Mouse (Mus musculus) midbrain, embryonic 13.5 days (tissue): ENCODE results near the gene Dnajb4. TPM values are rescaled to one million over a fixed set of nuclear protein-coding genes. Genes with fewer than 3 reads are reported as not detected.
"Not testable (repeated sequence)": the region's sequence is repeated elsewhere in the genome, so short reads cannot be mapped to it uniquely, and the experiment has no call there.

Experiments used
- ATAC-seq: fragments of 200-750 bp; cut with Nextera tagmentation; 2 replicates; pipeline ENCODE4 v1.8.0; 2017; ENCODE audit warnings: mild to moderate bottlenecking, moderate TSS enrichment, moderate library complexity
- H3K27ac ChIP-seq: fragments of 300-500 bp; sonication (generic); 2 replicates; pipeline ENCODE4 v1.5.1; 2015; ENCODE audit warnings: inconsistent platforms, mild to moderate bottlenecking, moderate library complexity
- H3K27me3 ChIP-seq: fragments of 300-500 bp; sonication (generic); 2 replicates; pipeline ENCODE4 v1.6.1; 2015; ENCODE audit warnings: mild to moderate bottlenecking, inconsistent platforms
- H3K36me3 ChIP-seq: fragments of 300-500 bp; sonication (generic); 2 replicates; pipeline ENCODE4 v1.6.1; 2015; ENCODE audit warnings: mild to moderate bottlenecking, inconsistent platforms
- H3K4me1 ChIP-seq: fragments of 300-500 bp; sonication (generic); replicated peaks from 2 replicates; pipeline ENCODE4 v1.6.1; 2015; ENCODE audit warnings: inconsistent platforms
- H3K4me2 ChIP-seq: fragments of 300-500 bp; sonication (generic); replicated peaks from 2 replicates; pipeline ENCODE4 v1.6.1; 2015; ENCODE audit warnings: moderate library complexity, mild to moderate bottlenecking, inconsistent platforms
- H3K4me3 ChIP-seq: fragments of 300-500 bp; sonication (generic); replicated peaks from 2 replicates; pipeline ENCODE4 v1.5.1; 2015; ENCODE audit warnings: mild to moderate bottlenecking, inconsistent platforms
- H3K9ac ChIP-seq: fragments of 300-500 bp; sonication (generic); replicated peaks from 2 replicates; pipeline ENCODE4 v1.6.1; 2015; ENCODE audit warnings: mild to moderate bottlenecking, inconsistent platforms
- H3K9me3 ChIP-seq: fragments of 300-500 bp; sonication (generic); 2 replicates; pipeline ENCODE4 v1.6.1; 2016; ENCODE audit warnings: mild to moderate bottlenecking, inconsistent platforms
- WGBS: fragments of 180-500 bp; shearing (Covaris S2); methylation state at CpG from one replicate; pipeline ENCODE4 v1.1.7; 2015; 5-methylcytosine and 5-hydroxymethylcytosine counted together
- polyA plus RNA-seq: library from polyadenylated mRNA; unstranded; fragments of >200 nt; fragmentation: Nextera tagmentation; extraction: Ambion mirVana; gene quantifications from 2 replicates; pipeline ENCODE4 v1.2.1, GENCODE M21; 2015

Gene Dnajb4
- polyA plus RNA-seq, 1 experiment from 2014 or later: 33.9 TPM

DNA sequence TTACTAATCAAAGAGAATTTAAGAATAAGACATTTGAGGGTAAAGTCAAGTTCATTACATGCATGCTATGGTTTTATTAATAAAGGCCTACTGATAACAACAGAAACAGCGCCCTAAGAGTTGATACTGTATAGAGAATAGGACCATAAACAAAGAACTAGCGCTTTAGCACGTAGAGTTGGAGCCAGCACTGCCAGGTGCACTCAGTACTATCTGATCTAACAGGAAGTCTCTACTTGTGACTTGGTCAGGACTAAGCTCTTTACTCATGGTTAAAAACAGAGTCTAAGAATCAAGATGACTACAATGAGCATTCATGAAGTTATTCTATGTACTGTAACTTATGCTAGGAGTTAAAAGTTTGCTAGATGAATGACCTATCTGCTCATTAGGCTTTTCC, 5.5 kb downstream of the Dnajb4 start:
- H3K4me3 ChIP-seq: no peak overlapping the region
- H3K27me3 ChIP-seq: no peaks in the 10 kb centered on the region
- no peak for ATAC-seq
- peaks cover 14% of the 10 kb centered on the region for H3K4me1 ChIP-seq
- no peak overlapping the region for H3K9ac ChIP-seq
- no peak overlapping the region for H3K27ac ChIP-seq
- no peaks in the 10 kb centered on the region for H3K36me3 ChIP-seq
- H3K9me3 ChIP-seq: no peaks in the 10 kb centered on the region
- 87% methylated on average over 3 of the region's 3 CpGs for WGBS
- H3K4me2 ChIP-seq: no peak overlapping the region

DNA sequence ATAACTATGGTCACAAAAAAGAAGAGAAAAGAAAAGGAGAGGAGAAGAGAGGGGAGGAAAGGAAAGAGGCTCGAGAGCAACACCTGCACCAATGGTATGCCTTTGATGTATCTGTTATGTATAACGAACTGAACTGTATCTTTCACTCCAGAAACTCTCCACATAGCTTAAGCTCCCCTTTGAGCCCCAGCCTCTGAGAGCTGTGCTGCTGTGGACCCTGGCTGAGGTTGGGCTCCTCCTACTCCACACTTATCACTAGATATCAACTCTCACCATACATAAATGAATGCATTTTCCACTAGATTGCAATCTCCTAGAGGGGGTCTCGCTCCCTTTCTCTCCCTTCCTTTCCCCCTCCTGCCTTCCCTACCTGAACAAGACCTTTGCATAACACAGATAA, 6.1 kb downstream of the Dnajb4 start:
- no peaks in the 10 kb centered on the region for H3K27me3 ChIP-seq
- no peak overlapping the region for H3K4me2 ChIP-seq
- no peak overlapping the region for H3K27ac ChIP-seq
- WGBS: 63% methylated on average over 3 of the region's 3 CpGs
- H3K9me3 ChIP-seq: no peaks in the 10 kb centered on the region
- peaks cover 11% of the 10 kb centered on the region for H3K4me1 ChIP-seq
- ATAC-seq: no peak
- H3K4me3 ChIP-seq: no peak overlapping the region
- no peak overlapping the region for H3K9ac ChIP-seq
- H3K36me3 ChIP-seq: no peaks in the 10 kb centered on the region

DNA sequence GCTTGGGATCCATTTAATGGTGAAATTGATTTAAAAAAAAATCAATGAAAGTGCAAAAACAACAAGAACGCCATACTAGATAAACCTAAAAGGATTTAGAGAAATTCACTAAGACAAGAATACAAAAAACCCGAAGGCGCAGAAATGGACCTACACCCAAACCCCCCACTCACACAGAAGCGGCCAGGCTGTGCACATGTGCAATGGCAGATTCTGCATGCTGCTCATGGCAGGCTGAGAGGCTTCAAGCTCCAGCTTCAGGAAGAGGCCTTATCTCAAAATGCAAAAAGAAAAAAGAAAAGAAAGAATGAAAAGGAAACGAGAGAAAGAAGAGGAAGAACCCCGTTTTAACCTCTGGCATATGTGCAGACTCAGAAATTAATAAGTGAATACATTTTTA, 6.7 kb downstream of the Dnajb4 start:
- Histone ChIP-seq H3K9ac (no peak overlapping the region), H3K4me1 (peaks cover 6% of the 10 kb centered on the region), H3K27me3 (no peaks in the 10 kb centered on the region), H3K4me3 (no peak overlapping the region), H3K36me3 (no peaks in the 10 kb centered on the region), H3K27ac (no peak overlapping the region), H3K4me2 (no peak overlapping the region), H3K9me3 (no peaks in the 10 kb centered on the region)
- WGBS: 87% methylated on average over 6 of the region's 6 CpGs
- no peak for ATAC-seq

DNA sequence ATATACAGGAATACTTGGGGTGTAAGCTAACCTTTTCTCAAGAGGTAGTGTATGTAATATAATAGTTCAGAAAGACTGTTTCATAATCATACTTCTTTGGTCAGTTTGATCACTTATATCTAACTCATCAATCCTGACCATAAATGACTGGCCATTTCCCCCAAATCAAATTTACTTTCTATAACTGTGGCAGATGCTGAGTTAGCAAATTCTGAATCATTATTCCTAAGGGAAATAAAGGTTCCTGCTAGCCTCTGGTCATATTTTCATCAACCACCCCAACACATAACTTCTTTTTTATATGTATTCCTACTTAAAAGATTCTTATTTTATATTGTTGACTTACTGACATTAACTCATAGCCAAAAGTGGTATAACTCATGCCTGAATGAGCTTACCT, 7.2 kb downstream of the Dnajb4 start:
- ATAC-seq: no peak
- Histone ChIP-seq H3K4me1 (0 out of 2 replicates have a peak, but pooled peaks cover 3% of the 10 kb centered on the region), H3K4me2 (no peak overlapping the region), H3K9me3 (no peaks in the 10 kb centered on the region), H3K27me3 (no peaks in the 10 kb centered on the region), H3K9ac (no peak overlapping the region), H3K4me3 (no peak overlapping the region), H3K36me3 (no peaks in the 10 kb centered on the region), H3K27ac (no peak overlapping the region)

DNA sequence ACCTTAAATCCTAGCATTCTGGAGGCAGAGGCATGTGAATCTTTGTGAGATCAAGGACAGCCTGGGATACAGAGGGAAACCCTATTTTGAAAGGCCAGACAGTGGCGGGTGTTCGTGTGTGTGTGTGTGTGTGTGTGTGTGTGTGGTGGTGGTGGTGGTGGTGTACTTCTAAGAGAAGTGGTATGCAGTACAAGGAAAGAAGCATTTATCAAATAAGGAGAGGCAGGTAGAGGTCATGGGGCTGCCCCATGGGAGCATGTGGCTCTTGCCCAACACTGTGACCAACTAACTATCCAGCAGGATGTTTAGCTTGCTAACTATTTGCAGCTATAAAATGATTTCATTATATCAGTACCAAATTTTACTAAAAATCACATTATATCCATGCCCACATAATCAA, 8.5 kb downstream of the Dnajb4 start:
- no peak overlapping the region for H3K27ac ChIP-seq
- no peak overlapping the region for H3K4me3 ChIP-seq
- no peak overlapping the region for H3K9ac ChIP-seq
- no peaks in the 10 kb centered on the region for H3K27me3 ChIP-seq
- H3K9me3 ChIP-seq: no peaks in the 10 kb centered on the region
- no peak for ATAC-seq
- H3K36me3 ChIP-seq: no peaks in the 10 kb centered on the region
- 77% methylated on average over 2 of the region's 2 CpGs for WGBS
- H3K4me2 ChIP-seq: no peak overlapping the region
- H3K4me1 ChIP-seq: no peaks in the 10 kb centered on the region

DNA sequence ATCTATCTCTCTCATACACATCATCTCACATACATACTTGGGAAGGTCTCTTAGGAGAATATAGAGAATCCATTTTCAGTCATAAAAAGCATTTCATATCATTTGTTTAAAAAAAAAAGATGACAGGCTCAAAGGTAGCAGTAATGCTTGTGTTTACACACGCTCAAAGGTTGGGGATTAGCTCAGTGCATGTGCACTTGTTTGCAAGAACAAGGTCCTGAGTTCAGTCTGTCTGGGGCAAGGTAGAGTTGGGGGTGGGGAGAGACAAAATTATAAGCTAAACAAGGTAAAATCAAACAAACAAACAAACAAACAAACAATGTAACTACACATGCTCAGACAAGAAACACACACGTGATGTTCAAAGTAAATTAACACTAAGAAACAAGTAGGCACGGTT, 8.9 kb downstream of the Dnajb4 start:
- H3K9ac ChIP-seq: no peak overlapping the region
- ATAC-seq: no peak
- H3K4me1 ChIP-seq: no peaks in the 10 kb centered on the region
- no peaks in the 10 kb centered on the region for H3K9me3 ChIP-seq
- no peak overlapping the region for H3K27ac ChIP-seq
- H3K27me3 ChIP-seq: no peaks in the 10 kb centered on the region
- H3K36me3 ChIP-seq: no peaks in the 10 kb centered on the region
- no peak overlapping the region for H3K4me2 ChIP-seq
- no peak overlapping the region for H3K4me3 ChIP-seq
- 91% methylated on average over 3 of the region's 3 CpGs for WGBS

DNA sequence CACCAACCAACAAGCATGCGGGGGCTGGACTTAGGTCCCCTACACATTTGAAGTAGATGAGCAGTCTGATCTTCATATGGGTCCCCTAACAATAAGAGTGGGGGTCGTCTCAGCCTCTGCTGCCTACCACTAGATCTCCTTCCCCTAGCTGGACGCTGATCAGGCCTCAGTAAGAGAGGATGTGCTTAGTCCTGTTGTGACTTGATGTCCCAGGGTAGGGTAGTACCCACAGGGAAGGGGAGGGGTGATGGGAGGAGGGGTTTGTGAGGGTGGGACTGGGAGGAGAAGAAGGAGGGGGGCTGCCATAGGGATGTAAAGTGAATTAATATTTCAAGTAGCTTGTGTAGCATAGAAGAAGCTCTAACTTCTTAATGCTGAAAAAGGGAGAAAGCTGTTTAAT, 11.0 kb downstream of the Dnajb4 start:
- Histone ChIP-seq H3K9ac (no peak overlapping the region), H3K4me3 (no peak overlapping the region), H3K27ac (no peak overlapping the region), H3K9me3 (no peaks in the 10 kb centered on the region), H3K4me2 (no peak overlapping the region), H3K27me3 (0 out of 2 replicates have a peak, but pooled peaks cover 2% of the 10 kb centered on the region), H3K4me1 (no peaks in the 10 kb centered on the region), H3K36me3 (no peaks in the 10 kb centered on the region)
- WGBS: 71% methylated on average over 3 of the region's 3 CpGs
- no peak for ATAC-seq

DNA sequence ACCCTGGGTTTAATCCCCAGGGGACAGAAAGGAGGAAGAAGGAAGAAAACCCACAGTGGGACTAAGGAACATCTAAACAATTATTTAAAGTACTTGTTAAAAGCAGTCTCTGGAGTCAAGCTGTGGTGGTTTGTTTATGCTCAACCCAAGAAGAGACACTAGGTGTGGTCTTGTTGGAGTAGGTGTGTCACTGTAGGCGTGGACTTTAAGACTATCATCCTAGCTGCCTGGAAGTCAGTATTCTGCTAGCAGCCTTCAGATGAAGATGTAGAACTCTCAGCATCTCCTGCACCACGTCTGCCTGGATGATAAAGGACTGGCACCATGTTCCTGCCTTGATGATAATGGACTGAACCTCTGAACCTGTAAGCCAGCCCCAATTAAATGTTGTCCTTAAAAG, 12.9 kb downstream of the Dnajb4 start:
- not testable (repeated sequence) for H3K27me3 ChIP-seq, H3K4me3 ChIP-seq, ATAC-seq, H3K9ac ChIP-seq, H3K4me2 ChIP-seq, H3K9me3 ChIP-seq, H3K27ac ChIP-seq, H3K4me1 ChIP-seq, H3K36me3 ChIP-seq
- 33% methylated on average over 2 of the region's 2 CpGs for WGBS

DNA sequence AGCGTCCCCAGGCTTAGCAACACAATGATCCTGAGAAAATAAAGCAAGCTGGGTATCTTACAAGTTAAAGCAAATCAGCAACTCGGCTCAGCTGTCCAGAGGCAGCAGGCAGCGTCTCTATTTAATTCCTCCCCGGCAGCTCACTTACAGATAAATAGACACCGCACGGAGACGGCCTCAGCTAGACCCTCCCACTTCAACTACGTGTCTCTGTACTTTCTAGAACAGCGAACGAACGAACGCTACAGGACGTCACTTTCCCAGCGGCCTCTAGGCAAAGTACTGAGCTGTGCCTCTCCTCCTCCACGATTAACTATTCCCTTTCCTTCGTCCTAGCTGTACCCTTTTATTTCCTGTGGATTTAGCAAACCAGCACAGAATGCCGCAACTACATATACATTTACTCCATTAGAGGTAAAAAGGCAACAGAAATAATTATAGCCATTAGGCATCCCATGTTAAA, 16.4 kb downstream of the Dnajb4 start:
- H3K36me3 ChIP-seq: no peaks in the 10 kb centered on the region
- 0 out of 2 replicates have a peak, but pooled peaks cover 2% of the 10 kb centered on the region for H3K27me3 ChIP-seq
- H3K9me3 ChIP-seq: no peaks in the 10 kb centered on the region
- peaks cover 16% of the 10 kb centered on the region for H3K4me1 ChIP-seq
- peak overlapping the region; percentile 76 for H3K27ac ChIP-seq
- ATAC-seq: peak; percentile 99
- peak overlapping the region; percentile 59 for H3K9ac ChIP-seq
- H3K4me2 ChIP-seq: peak overlapping the region; percentile 50
- WGBS: 1% methylated on average over 17 of the region's 17 CpGs
- peak overlapping the region; percentile 40 for H3K4me3 ChIP-seq

DNA sequence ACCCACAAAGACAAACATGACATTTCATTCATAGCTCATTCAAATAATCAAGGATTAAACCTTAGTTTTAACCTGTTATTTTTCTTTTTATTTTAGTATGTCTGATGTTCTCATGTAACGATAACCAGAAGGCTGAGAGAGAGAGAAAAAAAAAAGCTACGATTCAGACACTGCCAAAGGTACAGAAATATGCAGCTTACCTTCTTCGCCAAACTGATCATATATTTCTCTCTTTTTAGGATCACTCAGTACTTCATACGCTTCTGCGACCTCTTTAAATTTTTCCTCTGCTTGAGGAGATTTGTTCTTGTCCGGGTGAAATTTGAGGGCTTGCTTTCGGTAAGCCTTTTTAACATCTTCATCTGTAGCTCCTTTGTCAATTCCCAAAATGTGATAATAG, 16.9 kb downstream of the Dnajb4 start:
- Histone ChIP-seq H3K4me3 (peak overlapping the region; percentile 40), H3K4me1 (peaks cover 16% of the 10 kb centered on the region), H3K36me3 (no peaks in the 10 kb centered on the region), H3K27ac (peak overlapping the region; percentile 76), H3K4me2 (peak overlapping the region; percentile 50), H3K9me3 (no peaks in the 10 kb centered on the region), H3K9ac (peak overlapping the region; percentile 59), H3K27me3 (0 out of 2 replicates have a peak, but pooled peaks cover 2% of the 10 kb centered on the region)
- ATAC-seq: no peak
- WGBS: 7% methylated on average over 7 of the region's 7 CpGs

DNA sequence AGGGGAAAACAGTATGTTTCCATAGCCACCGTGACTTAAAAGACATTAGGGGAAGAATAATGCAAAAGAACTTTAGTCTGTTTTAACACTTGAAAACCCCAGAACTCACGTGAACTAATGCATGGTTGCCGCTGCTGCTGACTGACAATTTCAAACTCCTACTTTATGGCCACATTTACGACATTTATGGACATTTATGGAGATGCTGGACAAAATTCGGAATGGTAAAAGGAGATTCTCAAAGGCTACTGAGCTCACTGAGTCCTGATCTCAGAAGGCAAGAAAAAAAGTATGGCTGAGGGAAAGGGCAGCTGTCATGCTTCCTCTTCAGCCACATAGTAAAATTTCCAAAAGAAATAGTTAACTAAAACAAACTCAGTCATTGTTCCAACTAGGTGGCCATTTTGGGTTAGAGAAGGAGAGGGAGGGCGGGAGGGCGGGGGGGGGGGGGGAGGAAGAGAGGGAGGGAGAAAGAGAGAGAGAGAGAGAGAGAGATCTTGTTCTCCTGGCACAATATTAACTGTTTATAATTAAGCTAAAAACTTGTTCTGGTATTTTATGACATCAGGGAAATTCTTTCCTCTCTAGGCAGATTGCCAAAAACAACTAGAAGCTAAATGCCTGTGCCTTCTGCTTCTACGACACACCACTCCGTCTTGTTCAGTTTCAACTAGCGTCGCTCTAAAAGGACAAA, 17.7 kb downstream of the Dnajb4 start:
- H3K4me2 ChIP-seq: peak overlapping the region; percentile 54
- WGBS: 55% methylated on average over 10 of the region's 11 CpGs
- H3K4me3 ChIP-seq: peak overlapping the region; percentile 33
- no peaks in the 10 kb centered on the region for H3K36me3 ChIP-seq
- H3K9ac ChIP-seq: peak overlapping the region; percentile 49
- H3K4me1 ChIP-seq: peaks cover 16% of the 10 kb centered on the region
- no peak for ATAC-seq
- H3K27ac ChIP-seq: no peak overlapping the region
- 0 out of 2 replicates have a peak, but pooled peaks cover 2% of the 10 kb centered on the region for H3K27me3 ChIP-seq
- no peaks in the 10 kb centered on the region for H3K9me3 ChIP-seq

DNA sequence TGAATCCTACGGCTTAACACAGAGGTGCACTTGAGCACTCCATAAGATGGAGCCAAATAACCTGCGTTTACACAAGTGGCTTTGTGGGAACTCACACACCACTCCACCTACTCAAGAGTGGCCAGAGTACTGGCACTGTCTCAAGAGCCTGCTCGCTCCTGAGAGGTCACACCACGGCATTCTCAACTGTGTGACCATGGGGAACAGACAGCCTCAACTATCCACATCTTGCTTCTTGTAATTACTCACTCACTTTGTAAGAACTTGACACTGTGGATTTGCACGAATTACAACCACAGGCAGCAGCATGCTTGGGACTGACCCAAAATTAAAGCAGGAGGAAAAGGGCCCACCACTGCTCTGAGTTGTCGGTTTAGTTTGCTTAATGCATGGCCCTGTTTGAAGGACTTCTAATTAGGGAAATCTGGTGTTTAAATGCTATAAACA, 18.3 kb downstream of the Dnajb4 start:
- 54% methylated on average over 6 of the region's 6 CpGs for WGBS
- no peaks in the 10 kb centered on the region for H3K36me3 ChIP-seq
- H3K4me3 ChIP-seq: peak overlapping the region; percentile 33
- H3K4me2 ChIP-seq: peak overlapping the region; percentile 54
- peak overlapping the region; percentile 19; the same call in 1 of the 2 replicates for H3K27ac ChIP-seq
- no peaks in the 10 kb centered on the region for H3K9me3 ChIP-seq
- peak overlapping the region; percentile 49 for H3K9ac ChIP-seq
- H3K27me3 ChIP-seq: 0 out of 2 replicates have a peak, but pooled peaks cover 2% of the 10 kb centered on the region
- peaks cover 16% of the 10 kb centered on the region for H3K4me1 ChIP-seq
- no peak for ATAC-seq
